Mouse (Mus musculus): Measurements from ENCODE around the gene Vmn1r23. TPM values are rescaled to one million over a fixed set of nuclear protein-coding genes. Genes with fewer than 3 reads are reported as not detected.

Gene Vmn1r23
- total RNA-seq (2023) = not detected

GRCm38 (mm10) chr6:57926738-57927137 lies at the start of gene Vmn1r23:
Gene Vmn1r23 (minus strand): TSS chr6:57926838.

GRCm38 (mm10) chr6:57961403-57961802 lies 34.8 kb upstream of the Vmn1r23 start, which contains the start of gene Vmn1r24:
Gene Vmn1r24 (minus strand): TSS chr6:57961503.

GRCm38 (mm10) chr6:57907928-57908327 lies 18.7 kb downstream of the Vmn1r23 start, which contains the start of gene Vmn1r22:
Gene Vmn1r22 (minus strand): TSS chr6:57908028.

Other genes with a start within 250 kb of the Vmn1r23 start
- gene Pyurf, start 234.8 kb downstream of the Vmn1r23 start, total RNA-seq (2023) = 3.4 TPM
- gene Lancl2, start 224.3 kb downstream of the Vmn1r23 start, total RNA-seq (2023) = 5.7 TPM
- 45.6 TPM for gene Vopp1, start 101.7 kb downstream of the Vmn1r23 start, total RNA-seq (2023)
- not detected for gene Vmn1r21, start 76.5 kb downstream of the Vmn1r23 start, total RNA-seq (2023)
- gene Vmn1r22, start 18.8 kb downstream of the Vmn1r23 start, total RNA-seq (2023) = not detected
- gene Vmn1r24, start 34.7 kb upstream of the Vmn1r23 start, total RNA-seq (2023) = not detected
- gene Vmn1r25, start 54.0 kb upstream of the Vmn1r23 start, total RNA-seq (2023) = not detected
- not detected for gene Vmn1r26, start 88.3 kb upstream of the Vmn1r23 start, total RNA-seq (2023)

Data from CD4-positive naive resting alpha-beta T cell, adult 57 days (primary cell).